Mouse (Mus musculus) left cerebral cortex, adult 2 months (tissue): ENCODE data around the gene Il25. TPM values are rescaled to one million over a fixed set of nuclear protein-coding genes. Genes with fewer than 3 reads are reported as not detected.

Experiments
- DNase-seq, 2 experiments: peaks; one replicate each; pipeline ENCODE4 v3.0.0; 2021 to 2022; ENCODE audit warnings: low spot score in 2 of 2, mixed read lengths in 1 of 2; ENCODE audit errors: extremely low spot score in 1 of 2
- H3K27ac ChIP-seq: fragments of 200-600 bp; 2 replicates; pipeline ENCODE4 v1.8.1; 2022
- H3K4me3 ChIP-seq: fragments of 200-600 bp; 2 replicates; pipeline ENCODE4 v1.8.1; 2022
- CTCF ChIP-seq: fragments of 200-600 bp; IDR thresholded peaks from 2 replicates; pipeline ENCODE4 v1.8.1; 2022; ENCODE audit warnings: antibody characterized with exemption, mild to moderate bottlenecking, moderate library complexity
- intact Hi-C: fragments of 180-260 bp; cut with DNase I; formaldehyde crosslinking; loops from one replicate; pipeline ENCODE4 v1.15.1; 2025
- microRNA-seq, 2 experiments: library from miRNA; unstranded; fragments of <30 nt; microRNA quantifications; one replicate each; pipeline ENCODE4 v1.2.0; 2021
- total RNA-seq, 2 experiments: library from RNA; stranded (reverse); gene quantifications; 2 replicates each; pipeline ENCODE4 v1.2.3; 2021

Il25 gene
- total RNA-seq, 2 experiments from 2014 or later, result not detected

DNA sequence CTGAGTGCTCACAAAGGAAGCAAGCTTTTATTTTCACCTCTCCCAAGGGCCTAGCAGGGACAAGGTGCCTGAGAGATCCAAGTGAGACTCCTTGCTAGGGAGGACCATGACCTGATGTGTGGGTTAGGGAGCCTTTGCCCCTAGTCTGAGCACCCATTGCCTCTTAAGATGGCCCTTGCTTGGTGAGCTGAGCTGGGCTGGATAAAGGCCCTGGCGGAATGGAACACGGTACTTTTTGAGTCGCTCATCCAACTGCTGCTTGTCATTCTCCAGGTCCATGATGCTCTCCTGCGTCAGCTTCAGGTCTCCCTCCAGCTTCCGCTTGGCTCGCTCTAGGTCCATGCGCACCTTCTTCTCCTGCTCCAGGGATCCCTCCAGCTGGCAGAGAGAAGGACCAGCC, 49.4 kb downstream of the Il25 start:
- H3K27ac ChIP-seq, result no peak overlapping the region
- TF ChIP-seq CTCF, result no peak
- H3K4me3 ChIP-seq, result no peak overlapping the region
- intact Hi-C loops, result no loop called here
- DNase-seq, result no peak

Small RNAs within 50 kb of the gene (microRNA-seq; reads per million reads assigned to microRNA genes)
- gene Mir208a (0.49 to 4.1 reads per million in 2 experiments), gene Mir208b (0 to 1.9 reads per million in 2 experiments)

Other genes with a start within 250 kb of the Il25 start
- gene 1700123O20Rik, start 246.5 kb upstream of the Il25 start, total RNA-seq, result 10 to 100 TPM; 20.2 to 22.7 TPM
- gene Acin1, start 245.8 kb upstream of the Il25 start, total RNA-seq, result 100 to 1,000 TPM; 200 to 232 TPM
- gene Gm29776, start 233.9 kb upstream of the Il25 start, total RNA-seq, result not detected
- gene Cebpe, start 220.5 kb upstream of the Il25 start, total RNA-seq, result not detected
- 10 to 100 TPM; 54.3 to 58.6 TPM for gene Slc7a8, start 150.7 kb upstream of the Il25 start, total RNA-seq
- not detected for gene Rnf212b, start 118.6 kb upstream of the Il25 start, total RNA-seq
- 10 to 100 TPM; 19.4 to 20.8 TPM for gene Homez, start 61.7 kb upstream of the Il25 start, total RNA-seq
- 10 to 100 TPM; 18.6 to 21.2 TPM for gene Ppp1r3e, start 55.1 kb upstream of the Il25 start, total RNA-seq
- 100 to 1,000 TPM; 132 to 137 TPM for gene Bcl2l2, start 49.3 kb upstream of the Il25 start, total RNA-seq
- 1 to 10 TPM; 2.8 to 3.7 TPM for gene Gm20521, start 49.3 kb upstream of the Il25 start, total RNA-seq
- gene Pabpn1, start 40.2 kb upstream of the Il25 start, total RNA-seq, result 100 to 1,000 TPM; 247 to 267 TPM
- gene Slc22a17, start 19.6 kb upstream of the Il25 start, total RNA-seq, result 100 to 1,000 TPM; 586 to 617 TPM
- gene Efs, start 6.6 kb upstream of the Il25 start, total RNA-seq, result 1 to 10 TPM; 5.1 to 8.1 TPM
- 10 to 100 TPM; 46.5 to 53.5 TPM for gene Cmtm5, start 3.6 kb downstream of the Il25 start, total RNA-seq
- gene Myh6, start 34.2 kb downstream of the Il25 start, total RNA-seq, result 10 to 100 TPM in 1 of 2 experiments, 1 to 10 TPM in 1; 6.0 to 10.9 TPM
- not detected for gene Gm17428, start 44.2 kb downstream of the Il25 start, total RNA-seq
- 10 to 100 TPM; 22.1 to 24.2 TPM for gene Myh7, start 61.9 kb downstream of the Il25 start, total RNA-seq
- 10 to 100 TPM; 26.7 to 30.7 TPM for gene Ngdn, start 82.8 kb downstream of the Il25 start, total RNA-seq
- gene Zfhx2, start 159.6 kb downstream of the Il25 start, total RNA-seq, result 10 to 100 TPM; 47.0 to 61.6 TPM
- 10 to 100 TPM; 18.1 to 22.8 TPM for gene Thtpa, start 162.1 kb downstream of the Il25 start, total RNA-seq
- 1 to 10 TPM; 7.7 to 9.5 TPM for gene Ap1g2, start 173.9 kb downstream of the Il25 start, total RNA-seq
- 100 to 1,000 TPM; 300 to 347 TPM for gene Jph4, start 184.2 kb downstream of the Il25 start, total RNA-seq